Mouse (Mus musculus): ENCODE results near the gene Pcgf2.
"Not testable (repeated sequence)": the region's sequence is repeated elsewhere in the genome, so short reads cannot be mapped to it uniquely, and the experiment has no call there.

Gene Pcgf2

GRCm38 (mm10) chr11:97700003-97700745 lies at the start of gene Pcgf2:
TSS of gene Pcgf2 (minus strand) at chr11:97700497.
- peak; percentile 92 for DNase-seq

GRCm38 (mm10) chr11:97748496-97748895 lies 48.2 kb upstream of the Pcgf2 start:
- no peak for DNase-seq

- DNase-seq: peak; percentile 28
These were observed 47.5 kb upstream of the Pcgf2 start for GRCm38 (mm10) chr11:97747773-97748172.

GRCm38 (mm10) chr11:97745331-97745721 lies 45.0 kb upstream of the Pcgf2 start:
- DNase-seq: no peak

- DNase-seq: peak; percentile 99
These were observed 44.5 kb upstream of the Pcgf2 start for GRCm38 (mm10) chr11:97744718-97745330.

- DNase-seq: peak; percentile 74
These were observed 43.9 kb upstream of the Pcgf2 start, which contains the start of gene Pip4k2b for GRCm38 (mm10) chr11:97744063-97744717. TSS of gene Pip4k2b (minus strand) at chr11:97744704.

- DNase-seq: no peak
These were observed 43.1 kb upstream of the Pcgf2 start for GRCm38 (mm10) chr11:97743423-97743822.

GRCm38 (mm10) chr11:97742591-97742990 lies 42.3 kb upstream of the Pcgf2 start:
- DNase-seq: no peak

GRCm38 (mm10) chr11:97742157-97742556 lies 41.9 kb upstream of the Pcgf2 start:
- DNase-seq: no peak

GRCm38 (mm10) chr11:97740190-97740589 lies 39.9 kb upstream of the Pcgf2 start:
- peak; percentile 74 for DNase-seq

- DNase-seq: no peak
These were observed 38.9 kb upstream of the Pcgf2 start for GRCm38 (mm10) chr11:97739155-97739554.

GRCm38 (mm10) chr11:97738703-97739102 lies 38.4 kb upstream of the Pcgf2 start:
- DNase-seq: no peak

- DNase-seq: no peak
These were observed 37.3 kb upstream of the Pcgf2 start for GRCm38 (mm10) chr11:97737600-97737999.

GRCm38 (mm10) chr11:97736645-97737044 lies 36.3 kb upstream of the Pcgf2 start:
- no peak for DNase-seq

GRCm38 (mm10) chr11:97734810-97735209 lies 34.5 kb upstream of the Pcgf2 start:
- not testable (repeated sequence) for DNase-seq

- DNase-seq: no peak
These were observed 33.4 kb upstream of the Pcgf2 start for GRCm38 (mm10) chr11:97733689-97734088.

- DNase-seq: no peak
These were observed 28.4 kb upstream of the Pcgf2 start for GRCm38 (mm10) chr11:97728730-97729129.

GRCm38 (mm10) chr11:97728311-97728710 lies 28.0 kb upstream of the Pcgf2 start:
- no peak for DNase-seq

- peak; percentile 49 for DNase-seq
These were observed 23.4 kb upstream of the Pcgf2 start for GRCm38 (mm10) chr11:97723709-97724108.

- DNase-seq: no peak
These were observed 21.0 kb upstream of the Pcgf2 start for GRCm38 (mm10) chr11:97721338-97721737.

- no peak for DNase-seq
These were observed 18.7 kb upstream of the Pcgf2 start for GRCm38 (mm10) chr11:97719041-97719440.

GRCm38 (mm10) chr11:97718281-97718860 lies 18.1 kb upstream of the Pcgf2 start:
- no peak for DNase-seq
